45 mouse cellular contexts compared by ENCODE assay signal in the genomic region with DNA sequence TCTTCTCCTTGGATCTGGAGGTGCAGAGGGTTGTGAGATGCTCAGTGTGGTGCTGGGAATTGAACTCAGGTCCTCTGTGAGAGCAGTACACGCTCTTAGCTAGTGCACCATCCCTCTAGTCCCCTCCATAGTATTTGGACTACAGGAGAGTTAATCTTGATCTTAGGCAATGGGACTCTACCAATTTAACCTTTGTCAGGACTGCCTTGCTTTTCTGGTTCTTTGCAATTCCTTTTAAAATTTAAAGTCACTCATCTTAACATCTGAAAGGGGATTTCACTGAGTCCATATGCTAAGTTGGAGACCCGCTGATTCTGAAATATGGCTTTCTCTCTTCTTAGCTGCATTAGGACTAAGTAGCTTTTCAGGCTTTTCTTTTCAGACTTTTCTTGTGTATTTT. TPM values are rescaled to one million over a fixed set of nuclear protein-coding genes. Genes with fewer than 3 reads are reported as not detected.
"Had no signal": no experiment of that assay in that cellular context is flagged by ENCODE, and none has a peak within 500 bp of the region (broad histone marks: within the 10 kb centered on the region; RNA-seq: fewer than 3 reads in every experiment).

No protein-coding gene starts in this region.

- ATAC-seq: liver, embryonic 12.5 days; liver, postnatal 0 days; lung, postnatal 0 days; midbrain, embryonic 13.5 days; midbrain, embryonic 15.5 days; midbrain, embryonic 16.5 days had no signal

- H3K9me3 ChIP-seq: limb, embryonic 10.5 days; limb, embryonic 12.5 days; limb, embryonic 13.5 days; limb, embryonic 15.5 days; liver, embryonic 12.5 days; liver, embryonic 13.5 days; liver, embryonic 15.5 days; lung, embryonic 15.5 days; megakaryocyte, embryonic 14.5 days; midbrain, embryonic 10.5 days; midbrain, embryonic 12.5 days; midbrain, embryonic 13.5 days; midbrain, embryonic 15.5 days; neural tube, embryonic 12.5 days had no signal

- H3K4me2 ChIP-seq: limb, embryonic 12.5 days; limb, embryonic 13.5 days; limb, embryonic 15.5 days; liver, embryonic 11.5 days; liver, embryonic 12.5 days; liver, embryonic 13.5 days; liver, embryonic 15.5 days; lung, embryonic 14.5 days; lung, embryonic 15.5 days; midbrain, embryonic 11.5 days; midbrain, embryonic 12.5 days; midbrain, embryonic 13.5 days; midbrain, embryonic 15.5 days; neural tube, embryonic 12.5 days had no signal

- H3K27me3 ChIP-seq: limb, embryonic 13.5 days; limb, embryonic 15.5 days; liver, embryonic 12.5 days; liver, embryonic 13.5 days; liver, embryonic 15.5 days; lung, embryonic 15.5 days; megakaryocyte, embryonic 14.5 days; midbrain, embryonic 12.5 days; midbrain, embryonic 13.5 days; midbrain, embryonic 15.5 days; neural tube, embryonic 12.5 days had no signal

- H3K4me1 ChIP-seq: limb, embryonic 15.5 days; liver, embryonic 12.5 days; liver, embryonic 13.5 days; liver, embryonic 15.5 days; lung, embryonic 15.5 days; megakaryocyte, embryonic 14.5 days; neural tube, embryonic 12.5 days had no signal

- H3K36me3 ChIP-seq: limb, embryonic 10.5 days; limb, embryonic 12.5 days; limb, embryonic 13.5 days; limb, embryonic 15.5 days; liver, embryonic 12.5 days; liver, embryonic 13.5 days; liver, embryonic 15.5 days; lung, embryonic 15.5 days; midbrain, embryonic 10.5 days; midbrain, embryonic 12.5 days; midbrain, embryonic 13.5 days; midbrain, embryonic 15.5 days; neural tube, embryonic 12.5 days had no signal

- DNase-seq: left cerebral cortex, postnatal 4 days; liver; liver, embryonic 13.5 days; liver, postnatal 0 days; lung, adult 18-20 months; lung, adult 2 months; lung, embryonic 14.5 days; lung, postnatal 10 days; lung, postnatal 14 days; lung, postnatal 36 days; lung, postnatal 4 days; midbrain, embryonic 14.5 days had no signal

- H3K4me3 ChIP-seq: limb, embryonic 10.5 days; limb, embryonic 12.5 days; limb, embryonic 13.5 days; limb, embryonic 15.5 days; liver, embryonic 12.5 days; liver, embryonic 13.5 days; liver, embryonic 15.5 days; lung, embryonic 15.5 days; megakaryocyte, embryonic 14.5 days; midbrain, embryonic 10.5 days; midbrain, embryonic 12.5 days; midbrain, embryonic 13.5 days; midbrain, embryonic 15.5 days; myocyte; neural tube, embryonic 12.5 days had no signal

- H3K9ac ChIP-seq: limb, embryonic 12.5 days; limb, embryonic 13.5 days; limb, embryonic 15.5 days; liver, embryonic 12.5 days; liver, embryonic 13.5 days; liver, embryonic 14.5 days; liver, embryonic 15.5 days; liver, postnatal 0 days; lung, embryonic 14.5 days; lung, embryonic 15.5 days; midbrain, embryonic 12.5 days; midbrain, embryonic 13.5 days; midbrain, embryonic 15.5 days; neural tube, embryonic 12.5 days had no signal

- H3K27ac ChIP-seq: limb, embryonic 10.5 days; limb, embryonic 12.5 days; limb, embryonic 13.5 days; limb, embryonic 15.5 days; liver, embryonic 12.5 days; liver, embryonic 13.5 days; liver, embryonic 14.5 days; liver, embryonic 15.5 days; lung, embryonic 15.5 days; macrophage; midbrain, embryonic 10.5 days; midbrain, embryonic 12.5 days; midbrain, embryonic 13.5 days; midbrain, embryonic 15.5 days; neural tube, embryonic 12.5 days had no signal

RNA-seq across cellular contexts. Expression of a gene that starts 59.8 kb away (rescaled TPM):
- total RNA-seq: left cerebral cortex, postnatal 10 days; left cerebral cortex, postnatal 25 days; left cerebral cortex, postnatal 4 days; liver, adult 2 months; megakaryocyte progenitor cell, adult 5-6 weeks; megakaryocyte, adult 5-6 weeks; megakaryocyte-erythroid progenitor cell, adult 5-6 weeks; midbrain, postnatal 0 days; monocyte, adult 5-6 weeks had no signal
- polyA plus RNA-seq: limb, embryonic 10.5 days; limb, embryonic 11.5 days; limb, embryonic 12.5 days; limb, embryonic 13.5 days; limb, embryonic 14.5 days; limb, embryonic 15.5 days; liver, adult 2 months; liver, embryonic 11.5 days; liver, embryonic 12.5 days; liver, embryonic 13.5 days; liver, embryonic 14.5 days; liver, embryonic 15.5 days; liver, embryonic 16.5 days; liver, postnatal 0 days; lung, adult 2 months; lung, embryonic 14.5 days; lung, embryonic 15.5 days; lung, embryonic 16.5 days; lung, postnatal 0 days; macrophage; midbrain, embryonic 10.5 days; midbrain, embryonic 11.5 days; midbrain, embryonic 12.5 days; midbrain, embryonic 13.5 days; midbrain, embryonic 14.5 days; midbrain, embryonic 15.5 days; midbrain, embryonic 16.5 days; midbrain, postnatal 0 days; myocyte; neural tube, embryonic 11.5 days; neural tube, embryonic 12.5 days had no signal
